Mouse (Mus musculus): ENCODE measurements around the gene Tex37. TPM values are rescaled to one million over a fixed set of nuclear protein-coding genes. Genes with fewer than 3 reads are reported as not detected.

The Tex37 gene
- polyA plus RNA-seq, 1 experiment from 2014 or later = not detected

DNA sequence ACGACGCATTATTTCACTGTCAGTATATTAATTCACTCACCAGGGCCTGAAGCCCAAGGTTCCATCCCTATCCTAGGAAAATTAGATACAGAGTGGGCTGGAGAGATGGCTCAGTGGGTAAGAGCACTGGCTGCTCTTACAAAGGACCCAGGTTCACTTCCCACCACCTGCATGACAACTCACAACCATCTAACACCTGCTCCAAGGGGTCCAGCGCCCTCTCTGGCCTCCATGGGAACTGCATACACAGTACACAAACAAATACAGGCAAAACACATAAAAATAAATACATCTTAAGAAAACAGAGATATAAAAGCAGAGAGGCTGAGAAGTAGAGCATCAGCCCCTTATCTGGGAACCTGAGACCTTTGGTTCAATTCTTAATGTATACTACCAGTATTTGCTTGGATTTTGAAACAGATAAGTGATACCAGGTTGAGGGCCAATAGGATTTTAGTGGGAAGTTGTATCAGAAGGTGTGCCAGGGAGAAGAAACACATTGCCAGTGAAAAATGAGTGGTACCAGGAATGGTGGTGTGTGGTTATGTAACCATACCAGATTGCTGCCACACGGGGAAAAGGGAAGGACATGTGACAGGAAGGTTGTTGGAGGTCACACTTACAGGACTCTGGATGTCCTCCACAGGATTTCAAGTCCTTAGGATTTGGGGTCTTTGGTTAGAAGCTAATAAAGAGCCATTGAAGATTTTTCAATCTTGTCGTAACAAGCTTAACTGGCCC is 44.5 kb downstream of the Tex37 start:
- H3K4me3 ChIP-seq = no peak overlapping the region
- peaks cover 23% of the 10 kb centered on the region for H3K4me1 ChIP-seq (replicated peaks)
- ATAC-seq (ENCODE audit: low read depth) = no peak
- 71% methylated on average over 5 of the region's 5 CpGs for WGBS
- no peaks in the 10 kb centered on the region for H3K27me3 ChIP-seq
- no peak overlapping the region for H3K9ac ChIP-seq
- H3K9me3 ChIP-seq = no peaks in the 10 kb centered on the region
- peaks cover 8% of the 10 kb centered on the region for H3K36me3 ChIP-seq
- no peak overlapping the region for H3K4me2 ChIP-seq
- no peak overlapping the region for H3K27ac ChIP-seq (replicated peaks)

GRCm38 (mm10) chr6:70872570-70872969 is 46.2 kb downstream of the Tex37 start:
- peaks cover 23% of the 10 kb centered on the region for H3K4me1 ChIP-seq (replicated peaks)
- peak overlapping the region; percentile 55 for H3K27ac ChIP-seq (replicated peaks)

GRCm38 (mm10) chr6:70872128-70872527 is 46.6 kb downstream of the Tex37 start:
- Histone ChIP-seq H3K27ac (replicated peaks) (peak overlapping the region; percentile 55), H3K4me2 (peak overlapping the region; percentile 27; the same call in 1 of the 2 replicates)
- 54% methylated on average over 10 of the region's 10 CpGs for WGBS

More at GRCm38 (mm10) chr6:70872570-70872969, 46.2 kb downstream of the Tex37 start:
- no peak overlapping the region for H3K9ac ChIP-seq
- H3K4me2 ChIP-seq = peak overlapping the region; percentile 27; the same call in 1 of the 2 replicates
- no peak for ATAC-seq (ENCODE audit: low read depth)
- 73% methylated on average over 7 of the region's 7 CpGs for WGBS
- no peak overlapping the region for H3K4me3 ChIP-seq
- H3K27me3 ChIP-seq = no peaks in the 10 kb centered on the region
- H3K36me3 ChIP-seq = no peaks in the 10 kb centered on the region
- H3K9me3 ChIP-seq = no peaks in the 10 kb centered on the region

GRCm38 (mm10) chr6:70871511-70871980 is 47.2 kb downstream of the Tex37 start:
- H3K4me1 ChIP-seq (replicated peaks) = peaks cover 31% of the 10 kb centered on the region
- ATAC-seq (ENCODE audit: low read depth) = no peak; the same call in 1 of the 2 replicates

More at GRCm38 (mm10) chr6:70872128-70872527, 46.6 kb downstream of the Tex37 start:
- H3K4me1 ChIP-seq (replicated peaks) = peaks cover 25% of the 10 kb centered on the region
- H3K4me3 ChIP-seq = no peak overlapping the region
- H3K9ac ChIP-seq = no peak overlapping the region
- H3K27me3 ChIP-seq = no peaks in the 10 kb centered on the region
- ATAC-seq (ENCODE audit: low read depth) = peak; percentile 87
- H3K36me3 ChIP-seq = no peaks in the 10 kb centered on the region
- no peaks in the 10 kb centered on the region for H3K9me3 ChIP-seq

DNA sequence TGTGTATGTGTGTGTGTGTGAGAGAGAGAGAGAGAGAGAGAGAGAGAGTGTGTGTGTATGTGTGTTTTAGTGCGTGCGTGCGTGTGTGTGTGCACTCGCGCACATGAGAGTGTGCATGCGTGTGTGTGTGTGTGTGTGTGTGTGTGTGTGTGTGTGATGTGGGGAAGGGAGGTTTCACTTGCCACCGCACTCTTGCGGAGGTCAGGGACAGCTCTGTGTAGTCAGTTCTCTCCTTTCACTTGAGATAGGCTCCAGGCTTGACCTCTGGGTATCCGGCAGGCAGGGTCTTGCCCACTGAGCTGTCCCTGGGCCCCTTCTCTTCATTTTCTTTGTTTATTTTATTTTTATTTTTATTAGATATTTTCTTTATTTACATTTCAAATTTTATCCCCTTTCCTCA is 51.4 kb downstream of the Tex37 start:
- no peak for ATAC-seq (ENCODE audit: low read depth)
- Histone ChIP-seq H3K4me3 (no peak overlapping the region), H3K4me2 (no peak overlapping the region), H3K9me3 (no peaks in the 10 kb centered on the region), H3K9ac (no peak overlapping the region), H3K27ac (replicated peaks) (no peak overlapping the region), H3K4me1 (replicated peaks) (peaks cover 22% of the 10 kb centered on the region), H3K36me3 (no peaks in the 10 kb centered on the region), H3K27me3 (no peaks in the 10 kb centered on the region)
- 94% methylated on average over 9 of the region's 9 CpGs for WGBS

More at GRCm38 (mm10) chr6:70871511-70871980, 47.2 kb downstream of the Tex37 start:
- Histone ChIP-seq H3K27me3 (no peaks in the 10 kb centered on the region), H3K9ac (no peak overlapping the region), H3K9me3 (no peaks in the 10 kb centered on the region), H3K4me3 (no peak overlapping the region), H3K4me2 (peak overlapping the region; percentile 27; the same call in 1 of the 2 replicates), H3K27ac (replicated peaks) (peak overlapping the region; percentile 55), H3K36me3 (no peaks in the 10 kb centered on the region)
- 57% methylated on average over 14 of the region's 14 CpGs for WGBS

GRCm38 (mm10) chr6:70866761-70867160 is 52.0 kb downstream of the Tex37 start:
- WGBS = 67% methylated on average over 5 of the region's 5 CpGs
- no peak overlapping the region for H3K9ac ChIP-seq
- ATAC-seq (ENCODE audit: low read depth) = no peak

GRCm38 (mm10) chr6:70864285-70864684 is 54.4 kb downstream of the Tex37 start:
- H3K9ac ChIP-seq = no peak overlapping the region

More at GRCm38 (mm10) chr6:70866761-70867160, 52.0 kb downstream of the Tex37 start:
- no peak overlapping the region for H3K4me3 ChIP-seq
- no peaks in the 10 kb centered on the region for H3K27me3 ChIP-seq
- peaks cover 17% of the 10 kb centered on the region for H3K4me1 ChIP-seq (replicated peaks)
- H3K36me3 ChIP-seq = no peaks in the 10 kb centered on the region
- H3K27ac ChIP-seq (replicated peaks) = 0 out of 2 replicates have a peak overlapping the region, but pooled peaks have one; percentile 20
- H3K9me3 ChIP-seq = no peaks in the 10 kb centered on the region
- no peak overlapping the region for H3K4me2 ChIP-seq

More at GRCm38 (mm10) chr6:70864285-70864684, 54.4 kb downstream of the Tex37 start:
- Histone ChIP-seq H3K27me3 (no peaks in the 10 kb centered on the region), H3K4me2 (no peak overlapping the region), H3K4me3 (no peak overlapping the region), H3K27ac (replicated peaks) (no peak overlapping the region), H3K9me3 (no peaks in the 10 kb centered on the region), H3K36me3 (peaks cover 11% of the 10 kb centered on the region), H3K4me1 (replicated peaks) (peaks cover 8% of the 10 kb centered on the region)
- no peak for ATAC-seq (ENCODE audit: low read depth)
- 94% methylated on average over 6 of the region's 6 CpGs for WGBS

Other genes with a start within 250 kb of the Tex37 start
- gene Rpia, start 126.7 kb downstream of the Tex37 start, polyA plus RNA-seq (2015; fragmentation: Nextera tagmentation; extraction: Ambion mirVana) = 3.2 and 3.6 TPM in 2 replicates
- gene Eif2ak3, start 74.4 kb downstream of the Tex37 start, polyA plus RNA-seq (2015; fragmentation: Nextera tagmentation; extraction: Ambion mirVana) = 14.9 and 17.3 TPM in 2 replicates
- not detected in 2 replicates for gene Foxi3, start 37.6 kb upstream of the Tex37 start, polyA plus RNA-seq (2015; fragmentation: Nextera tagmentation; extraction: Ambion mirVana)
- 4.5 and 4.9 TPM in 2 replicates for gene Thnsl2, start 225.5 kb upstream of the Tex37 start, polyA plus RNA-seq (2015; fragmentation: Nextera tagmentation; extraction: Ambion mirVana)

Measured in neural tube, embryonic 13.5 days (tissue).